Mouse (Mus musculus) testis, postnatal 14 days (tissue): ENCODE measurements around the gene Ube2j1.
"Not testable (repeated sequence)": the region's sequence is repeated elsewhere in the genome, so short reads cannot be mapped to it uniquely, and the experiment has no call there.

Experiments
- DNase-seq: peaks from one replicate; pipeline ENCODE4 v3.0.0; 2021; ENCODE audit warnings: low spot score

Gene Ube2j1

DNA sequence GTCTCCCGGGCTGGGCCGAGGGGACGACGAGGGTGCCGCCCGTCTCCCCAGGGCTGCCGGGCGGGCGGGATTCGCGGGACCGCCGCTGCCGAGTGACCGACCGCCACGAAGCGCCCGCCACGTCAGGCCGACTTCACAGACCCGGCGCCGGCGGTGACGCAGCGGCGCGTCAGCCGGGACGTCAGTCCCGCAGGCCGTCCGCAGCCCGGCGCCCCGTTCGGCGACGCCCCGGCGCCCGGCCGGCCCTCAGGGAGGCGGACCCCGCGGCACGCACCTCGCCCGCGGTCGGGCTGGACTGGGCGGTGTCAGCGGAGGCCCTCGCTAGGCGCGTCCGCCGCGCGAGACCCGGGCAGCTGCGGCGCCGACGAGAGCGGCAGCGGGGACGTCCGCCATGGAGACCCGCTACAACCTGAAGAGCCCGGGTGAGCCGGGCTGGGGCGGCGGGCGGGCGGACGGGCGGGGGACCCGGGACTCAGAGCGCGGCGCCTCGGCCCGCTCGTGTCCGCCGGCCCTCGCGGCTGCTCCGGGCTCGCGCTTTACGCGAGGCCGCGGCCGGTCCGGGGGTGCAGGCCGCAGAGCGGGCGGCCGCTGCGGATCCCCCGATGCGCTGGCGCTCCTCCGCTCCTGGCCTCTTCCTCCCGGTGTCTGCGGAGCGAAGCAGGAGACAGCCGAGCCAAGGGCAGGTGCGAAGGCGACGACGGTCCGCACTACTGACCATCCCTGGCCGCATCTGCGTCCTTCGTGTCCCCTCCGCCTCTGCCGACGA lies at the start of gene Ube2j1:
TSS of gene Ube2j1 (plus strand) at position 222 of the 766 bp plus-strand sequence.
- DNase-seq = peak; percentile 87

DNA sequence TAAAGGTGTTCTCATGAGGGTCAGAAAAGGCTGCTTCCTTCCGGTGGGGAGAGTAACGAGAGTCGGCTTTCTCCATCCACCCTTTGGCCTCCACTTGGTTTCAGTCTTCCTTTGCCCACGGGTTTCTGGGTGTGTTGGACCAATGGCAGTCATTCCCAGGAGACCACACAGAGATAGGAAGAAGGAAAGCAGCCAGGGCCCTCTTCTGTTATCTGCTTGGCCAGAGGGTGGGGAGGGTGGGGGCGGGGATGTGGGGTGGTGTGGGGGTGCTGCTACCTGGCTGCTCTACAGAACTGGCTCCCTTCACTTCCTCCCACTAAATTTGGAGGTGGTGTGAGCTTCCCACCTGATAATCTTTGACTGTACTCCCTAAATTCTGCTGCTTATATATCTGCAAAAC lies 49.6 kb upstream of the Ube2j1 start:
- no peak for DNase-seq

DNA sequence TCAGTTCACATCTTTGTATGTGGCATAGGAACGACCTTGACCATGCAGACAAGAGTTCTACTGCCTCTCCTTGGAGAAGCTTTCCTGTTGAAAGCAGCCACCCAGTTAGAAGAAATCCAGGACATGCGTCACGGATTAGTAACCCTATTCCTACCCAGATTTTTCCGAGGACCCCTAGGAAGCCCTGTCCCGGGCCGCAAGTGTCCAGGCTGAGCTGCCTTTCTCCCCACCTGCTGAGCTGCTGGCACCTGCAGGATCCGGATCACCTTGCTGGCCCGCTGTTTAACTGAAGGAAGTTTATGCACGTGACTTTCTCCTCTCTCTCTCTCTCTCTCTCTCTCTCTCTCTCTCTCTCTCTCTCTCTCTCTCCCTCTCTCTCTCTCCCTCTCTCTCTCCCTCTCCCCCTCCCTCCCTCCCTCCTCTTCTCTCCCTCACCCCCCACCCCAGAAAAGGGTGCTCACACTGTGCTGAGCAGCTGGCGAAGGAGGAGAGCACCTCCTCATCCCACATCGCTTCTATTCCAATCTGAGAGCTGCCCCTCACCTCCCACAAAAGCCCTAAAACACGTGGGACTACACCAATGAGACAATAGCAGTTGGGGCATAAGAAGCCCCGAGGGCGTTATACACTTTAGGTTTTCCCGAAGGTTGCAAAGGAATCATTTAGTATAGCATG lies 49.0 kb upstream of the Ube2j1 start:
- no peak for DNase-seq

DNA sequence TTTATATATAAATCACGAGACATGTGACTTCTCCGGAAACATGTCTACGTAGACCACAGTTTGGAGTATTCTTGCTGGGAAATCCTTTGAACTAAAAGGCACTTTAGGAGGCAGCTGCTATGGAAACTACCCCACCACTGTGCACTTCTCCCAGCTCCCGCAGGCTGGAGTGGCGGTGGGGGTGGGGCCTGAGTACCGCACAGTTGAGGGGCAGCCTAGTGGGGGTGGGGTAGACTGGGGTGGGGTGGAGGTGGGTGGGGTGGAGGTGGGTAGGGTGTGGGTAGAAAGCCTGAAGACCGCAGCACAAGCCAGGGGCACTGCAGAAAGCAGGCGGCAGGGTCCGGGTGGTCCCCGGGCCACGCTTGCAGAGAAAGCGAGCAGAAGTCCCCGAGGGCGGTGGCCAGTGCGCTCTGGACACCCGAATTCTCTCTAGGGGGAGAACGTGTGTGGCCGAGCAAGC lies 48.5 kb upstream of the Ube2j1 start, which contains the start of gene Rragd:
TSS of gene Rragd (plus strand) at position 322 of the 460 bp plus-strand sequence.
- DNase-seq = no peak

DNA sequence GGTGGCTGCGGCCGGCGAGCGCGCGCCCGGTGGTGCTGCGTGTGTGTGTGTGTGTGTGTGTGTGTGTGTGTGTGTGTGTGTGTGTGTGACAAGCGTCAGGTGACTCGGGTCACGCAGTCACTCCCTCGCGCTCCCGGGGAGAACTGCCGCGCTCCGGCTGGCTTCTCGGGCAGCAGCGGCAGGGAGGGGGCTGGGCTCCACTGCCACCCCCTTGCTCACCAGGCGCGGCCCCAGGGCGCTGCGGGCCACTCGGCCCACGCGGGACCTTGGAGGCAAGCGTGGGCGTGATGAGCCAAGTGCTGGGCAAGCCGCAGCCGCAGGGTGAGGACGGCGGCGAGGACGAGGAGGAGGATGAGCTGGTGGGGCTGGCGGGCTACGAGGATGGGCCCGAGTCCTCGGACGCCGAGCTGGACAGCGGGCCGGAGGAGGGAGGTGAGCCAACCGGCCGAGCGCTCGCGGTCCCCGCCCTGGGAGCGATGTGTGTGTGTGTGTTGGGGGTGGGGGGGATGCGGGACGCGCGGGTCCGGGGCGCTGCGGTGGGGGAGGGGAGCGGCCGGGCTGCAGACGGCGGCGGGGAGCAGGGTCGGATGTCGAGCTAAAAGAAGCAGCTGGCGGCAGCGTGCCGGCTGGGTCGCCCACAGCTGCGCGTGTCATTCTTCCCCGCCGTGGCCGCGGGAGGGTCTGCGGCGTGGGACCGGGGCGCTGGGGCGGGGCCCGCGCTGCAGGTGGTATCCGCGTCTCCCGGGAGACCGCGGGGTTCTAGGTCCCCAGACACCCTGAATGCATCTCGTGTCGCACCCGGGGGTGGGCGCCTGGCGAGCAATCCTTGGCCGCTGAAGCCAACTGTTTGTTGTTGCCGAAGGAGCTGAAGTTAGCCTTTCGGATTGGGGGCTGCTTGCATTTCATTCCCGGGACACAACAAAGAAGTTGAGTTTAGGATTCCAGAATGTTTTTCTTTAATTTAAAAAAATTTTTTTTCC lies 47.8 kb upstream of the Ube2j1 start:
- peak; percentile 65 for DNase-seq

DNA sequence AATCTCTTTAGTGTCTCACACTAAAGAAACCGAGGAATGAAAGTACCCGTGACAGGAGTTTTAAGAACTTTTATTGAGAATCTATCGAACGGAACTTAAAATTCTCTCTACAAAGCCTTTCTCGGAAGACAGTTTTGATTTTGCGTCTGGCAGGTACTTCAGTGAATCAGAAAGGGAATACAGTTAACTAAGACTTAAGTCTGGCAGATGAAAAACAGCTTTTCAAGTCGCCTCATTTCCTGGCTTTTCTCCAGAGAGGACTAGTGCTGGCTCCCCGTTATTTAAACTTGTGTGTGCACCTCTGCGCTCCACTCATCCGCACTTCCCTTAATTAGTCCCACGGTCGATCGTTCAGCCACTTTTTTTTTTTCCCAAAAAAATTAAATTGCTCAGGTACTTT lies 47.0 kb upstream of the Ube2j1 start:
- DNase-seq = no peak

DNA sequence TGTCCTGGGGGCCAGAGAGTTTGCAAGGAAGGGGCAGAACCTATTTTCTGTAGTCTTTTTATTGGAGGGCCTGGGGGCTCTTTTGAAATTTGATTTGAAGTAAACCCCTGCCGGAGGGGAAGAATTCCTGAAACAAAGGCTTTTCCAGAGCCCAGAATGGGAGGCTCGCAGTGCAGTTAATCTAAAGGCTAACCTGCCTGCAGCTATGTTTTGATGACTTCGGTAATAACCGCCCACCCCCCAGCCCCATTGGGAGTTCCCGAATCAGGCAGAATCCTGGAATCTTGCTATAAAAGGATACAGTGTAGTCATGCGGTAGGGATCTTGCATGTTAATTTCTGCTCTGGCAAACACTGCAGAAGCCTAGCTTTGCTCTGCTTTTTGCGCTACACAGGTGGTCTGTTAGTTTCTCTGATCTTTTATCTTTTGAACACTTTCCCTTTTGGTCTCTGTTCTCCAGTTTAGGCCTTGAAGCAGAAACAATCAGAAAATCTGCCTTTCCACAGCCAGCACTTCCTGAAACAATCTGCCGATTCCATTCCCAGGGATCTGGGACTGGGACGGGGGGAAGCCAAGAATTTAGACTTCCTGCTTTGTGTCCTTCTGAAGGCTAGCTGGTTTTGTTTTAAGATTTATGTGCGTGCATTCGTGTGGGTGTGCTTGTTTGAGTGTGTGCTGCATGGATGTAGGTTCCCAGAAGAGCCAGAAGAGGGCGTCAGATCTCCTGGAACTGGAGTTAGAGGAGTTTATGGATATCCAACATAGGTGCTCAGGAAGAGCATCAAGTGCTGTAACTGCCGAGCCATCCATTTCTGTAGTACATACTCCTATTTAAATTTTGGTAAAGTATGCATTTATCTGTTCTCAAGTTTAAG lies 46.2 kb upstream of the Ube2j1 start:
- DNase-seq = peak; percentile 22

DNA sequence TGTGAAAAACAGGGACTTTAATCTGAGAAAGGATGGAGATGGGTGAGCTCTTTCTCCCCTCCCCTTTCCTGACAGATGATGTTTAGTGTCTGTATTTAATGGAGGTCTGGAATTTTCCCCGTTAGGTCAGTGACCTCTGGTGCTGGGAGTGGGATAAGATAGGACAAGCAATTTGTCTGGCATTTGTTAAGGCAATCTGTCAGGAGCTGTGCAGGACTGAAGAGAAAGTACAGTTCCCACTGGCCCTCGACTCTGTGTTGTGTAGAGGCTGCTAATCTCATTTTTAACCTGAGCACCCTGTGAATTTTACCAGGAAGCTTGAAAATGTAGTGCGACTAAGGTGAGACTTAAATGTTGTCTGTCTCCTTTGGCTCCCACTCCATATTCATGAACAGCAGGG lies 45.5 kb upstream of the Ube2j1 start:
- DNase-seq = no peak

DNA sequence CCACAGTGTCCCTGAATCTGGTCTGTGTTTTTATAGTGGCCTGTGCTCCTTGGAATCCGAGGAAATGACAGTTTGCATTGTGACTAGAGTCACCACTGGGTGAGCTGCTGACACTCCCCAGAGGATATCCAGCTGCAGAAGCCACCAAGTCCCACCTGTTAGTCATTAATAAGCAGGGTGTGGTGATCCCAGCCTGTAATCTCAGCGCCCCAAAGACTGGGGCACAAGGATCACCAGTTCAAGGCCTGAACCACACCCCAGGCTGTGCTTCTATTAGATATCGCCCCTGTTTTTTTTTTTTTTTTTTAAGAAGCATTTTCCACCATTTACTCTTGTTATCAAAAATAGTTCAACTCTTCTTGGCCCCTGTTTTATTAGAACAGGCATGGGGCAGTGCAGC lies 44.2 kb upstream of the Ube2j1 start:
- no peak for DNase-seq

DNA sequence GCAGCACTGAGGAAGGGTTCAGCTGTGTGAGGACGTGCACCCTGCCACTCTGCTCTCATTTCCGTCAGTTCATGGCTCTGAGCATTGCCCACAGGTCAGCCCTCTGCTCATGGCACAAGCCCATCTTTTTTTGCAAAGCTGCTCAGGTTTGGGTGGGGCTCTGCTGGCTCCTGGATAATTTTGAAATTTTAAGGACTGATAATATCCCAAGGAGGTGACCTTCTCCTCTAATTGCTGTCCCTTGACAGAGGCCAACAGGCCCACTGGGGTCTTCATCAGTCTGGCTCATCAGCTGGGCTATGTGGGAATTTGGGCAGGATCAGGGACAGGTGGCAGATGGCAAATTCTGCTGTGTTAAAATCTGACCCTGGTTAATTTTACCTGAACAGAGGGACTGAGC lies 41.9 kb upstream of the Ube2j1 start:
- no peak for DNase-seq

DNA sequence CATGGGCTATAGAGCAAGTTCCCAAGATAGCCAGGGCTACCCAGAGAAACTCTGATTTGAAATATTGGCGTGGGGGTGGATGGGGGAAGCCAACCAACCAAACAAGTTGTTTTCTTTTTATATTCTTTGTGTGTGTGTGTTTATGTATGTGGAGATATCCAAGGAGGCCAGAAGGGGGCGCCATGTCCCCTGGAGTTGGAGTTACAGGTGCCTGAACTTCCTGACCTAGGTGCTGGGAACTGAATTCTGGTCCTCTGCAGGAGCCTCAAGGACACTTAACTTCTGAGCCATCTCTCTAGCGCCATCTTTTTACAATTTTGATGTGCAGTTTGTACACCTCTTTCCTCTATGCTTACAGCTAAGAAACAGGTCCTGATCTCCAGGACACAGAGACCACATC lies 37.0 kb upstream of the Ube2j1 start:
- no peak for DNase-seq

DNA sequence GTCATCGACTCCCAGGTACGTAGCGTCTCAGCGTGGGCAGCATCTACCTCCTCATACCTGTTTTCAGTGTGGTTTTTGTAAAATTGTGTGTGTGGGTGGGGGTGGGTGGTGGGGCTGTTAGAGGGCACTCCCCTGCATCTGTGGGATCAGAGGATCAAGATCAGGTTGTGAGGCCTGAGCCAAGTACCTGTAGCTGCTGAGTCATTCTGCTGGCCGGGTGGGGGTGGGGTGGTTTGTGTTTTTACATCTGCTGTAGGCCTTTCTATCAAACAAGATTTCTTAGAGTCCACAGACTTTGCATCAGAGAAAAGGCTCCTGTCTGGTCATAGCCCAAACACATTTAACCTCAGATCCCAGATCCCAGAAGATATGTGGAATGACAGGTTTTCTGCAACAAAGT lies 35.1 kb upstream of the Ube2j1 start:
- DNase-seq = no peak

DNA sequence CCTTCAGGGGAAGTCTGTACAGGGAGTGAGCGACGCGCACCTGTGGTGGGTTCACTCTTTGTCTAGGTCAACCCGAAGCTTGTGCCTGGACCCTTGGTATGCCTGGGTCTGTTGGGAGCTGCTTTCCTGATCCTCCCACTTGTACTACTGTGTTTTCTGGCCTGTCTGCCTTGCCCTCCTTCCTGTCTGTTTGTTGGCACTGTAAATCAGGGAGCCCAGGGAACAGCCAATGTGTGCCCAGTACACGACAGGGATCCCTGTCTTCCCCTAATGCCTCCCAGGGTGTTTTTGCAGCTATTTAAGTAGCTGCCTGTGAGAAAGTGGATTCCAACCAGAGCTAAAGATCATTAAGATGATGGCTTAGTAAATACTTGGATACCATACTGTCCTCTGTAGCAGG lies 33.6 kb upstream of the Ube2j1 start:
- DNase-seq = no peak

DNA sequence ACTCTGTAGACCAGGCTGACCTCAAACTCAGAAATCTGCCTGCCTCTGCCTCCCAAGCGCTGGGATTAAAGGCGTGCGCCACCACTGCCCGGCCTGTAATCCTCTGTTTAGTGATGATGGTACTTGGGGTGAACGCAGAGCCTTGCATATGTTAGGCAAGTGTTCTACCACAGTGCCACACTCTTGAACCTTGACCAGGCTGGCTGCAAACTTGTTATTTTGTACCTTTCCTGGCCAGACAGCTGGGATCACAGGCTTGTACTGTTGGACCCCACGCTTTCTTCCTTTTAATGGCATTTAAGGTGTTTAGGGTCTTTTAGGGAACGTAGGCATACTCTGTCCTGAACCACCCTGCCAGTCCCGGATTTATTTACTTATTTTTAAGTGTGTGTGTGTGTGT lies 32.2 kb upstream of the Ube2j1 start:
- no peak for DNase-seq

DNA sequence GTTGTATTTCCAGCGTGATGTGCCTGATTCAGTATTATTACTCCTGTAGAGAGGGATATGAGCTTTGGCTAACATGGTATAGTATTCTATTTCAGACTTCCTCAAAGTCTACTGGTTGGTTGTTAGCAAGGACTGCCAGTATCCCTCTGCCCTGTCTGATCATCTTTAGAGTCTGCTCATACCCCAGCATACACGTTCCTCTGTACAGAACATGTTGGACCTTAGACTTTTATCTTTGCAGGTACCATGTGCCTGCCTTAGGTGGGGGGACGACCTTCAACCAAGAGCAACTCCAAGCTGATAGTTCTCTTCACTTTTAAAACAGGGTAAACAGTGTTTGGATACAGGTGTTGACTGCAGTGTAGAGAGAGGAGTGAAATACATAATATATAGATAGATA lies 29.1 kb upstream of the Ube2j1 start:
- DNase-seq = no peak

DNA sequence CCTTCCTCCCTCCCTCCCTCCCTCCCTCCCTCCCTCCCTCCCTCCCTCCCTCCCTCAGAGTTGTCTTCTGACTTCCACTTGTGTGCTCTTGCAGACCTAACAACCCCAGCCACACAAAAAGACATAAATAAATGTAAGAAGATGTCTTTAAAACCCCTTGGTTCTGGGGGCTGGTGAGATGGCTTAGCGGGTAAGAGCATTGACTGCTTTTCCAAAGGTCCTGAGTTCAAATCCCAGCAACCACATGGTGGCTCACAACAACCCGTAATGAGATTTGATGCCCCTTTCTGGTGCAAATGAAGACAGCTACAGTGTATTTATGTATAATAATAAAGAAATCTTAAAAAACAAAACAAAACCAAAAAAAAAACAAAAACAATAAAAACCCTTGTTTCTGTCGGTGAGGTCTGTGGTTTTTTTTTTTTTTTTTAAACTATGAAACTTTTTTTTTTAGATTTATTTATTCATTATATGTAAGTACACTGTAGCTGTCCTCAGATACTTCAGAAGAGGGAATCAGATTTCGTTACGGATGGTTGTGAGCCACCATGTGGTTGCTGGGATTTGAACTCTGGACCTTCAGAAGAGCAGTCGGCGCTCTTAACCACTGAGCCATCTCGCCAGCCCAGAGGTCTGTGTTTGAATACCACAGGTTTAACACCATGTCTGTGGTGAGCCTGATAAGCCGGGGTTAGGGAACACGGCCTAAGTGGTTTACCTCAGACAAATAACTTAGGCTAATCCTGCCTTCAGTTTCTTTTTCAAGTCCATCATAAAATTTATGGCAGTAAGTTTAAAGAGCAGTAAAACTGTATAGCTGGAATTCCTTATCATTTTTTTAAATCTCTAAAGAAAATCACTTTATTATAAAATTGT lies 25.4 kb upstream of the Ube2j1 start:
- DNase-seq = not testable (repeated sequence)

DNA sequence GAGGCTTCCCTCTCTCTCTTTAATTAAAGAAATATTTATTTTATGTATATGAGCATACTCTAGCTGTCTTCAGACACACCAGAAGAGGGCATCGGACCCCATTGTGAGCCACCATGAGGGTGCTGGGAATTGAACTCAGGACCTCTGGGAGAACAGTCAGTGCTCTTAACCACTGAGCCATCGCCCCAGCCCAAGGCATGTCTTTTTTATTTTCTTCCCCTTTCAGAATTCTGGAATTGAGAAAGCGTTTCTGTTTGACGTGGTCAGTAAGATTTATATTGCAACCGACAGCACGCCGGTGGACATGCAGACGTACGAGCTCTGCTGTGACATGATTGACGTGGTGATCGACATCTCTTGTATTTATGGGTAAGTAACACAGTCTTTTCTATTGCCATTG lies 24.4 kb upstream of the Ube2j1 start:
- no peak for DNase-seq

DNA sequence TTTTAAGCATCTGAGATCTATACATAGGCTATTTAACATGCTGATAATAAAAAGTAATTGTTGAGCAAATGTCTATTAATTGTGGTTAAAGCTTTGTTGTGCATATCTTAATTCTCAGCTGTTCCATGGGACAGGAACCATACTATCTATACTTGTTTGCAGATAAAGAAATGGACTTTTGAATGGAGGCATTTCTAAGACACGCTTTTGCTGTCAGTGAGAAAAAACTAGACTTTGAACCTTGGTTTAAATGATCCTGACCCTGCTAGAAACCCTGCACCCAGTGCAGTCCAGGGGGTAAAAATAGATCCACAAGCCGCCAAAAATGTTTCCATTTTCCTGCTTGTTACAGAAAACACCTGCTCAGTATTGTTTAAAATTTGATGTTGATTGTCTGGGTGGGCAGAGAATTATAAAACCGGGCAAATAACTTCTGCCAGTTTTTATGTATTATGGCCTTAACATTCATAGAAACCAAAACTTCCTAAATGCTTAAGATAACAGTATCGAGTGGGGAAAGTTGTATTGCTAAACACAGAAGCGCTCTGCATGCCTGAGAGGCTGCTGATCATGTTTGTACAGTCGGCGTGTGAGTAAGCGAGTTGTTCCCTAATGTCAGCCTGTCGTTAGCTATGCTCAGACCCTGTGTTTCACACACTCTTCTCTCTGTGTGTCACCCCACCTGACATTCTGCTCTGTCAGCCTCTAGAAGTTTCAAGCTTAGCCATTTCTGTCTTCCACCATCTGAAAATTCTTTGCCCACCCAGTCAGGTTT lies 23.6 kb upstream of the Ube2j1 start:
- no peak for DNase-seq

DNA sequence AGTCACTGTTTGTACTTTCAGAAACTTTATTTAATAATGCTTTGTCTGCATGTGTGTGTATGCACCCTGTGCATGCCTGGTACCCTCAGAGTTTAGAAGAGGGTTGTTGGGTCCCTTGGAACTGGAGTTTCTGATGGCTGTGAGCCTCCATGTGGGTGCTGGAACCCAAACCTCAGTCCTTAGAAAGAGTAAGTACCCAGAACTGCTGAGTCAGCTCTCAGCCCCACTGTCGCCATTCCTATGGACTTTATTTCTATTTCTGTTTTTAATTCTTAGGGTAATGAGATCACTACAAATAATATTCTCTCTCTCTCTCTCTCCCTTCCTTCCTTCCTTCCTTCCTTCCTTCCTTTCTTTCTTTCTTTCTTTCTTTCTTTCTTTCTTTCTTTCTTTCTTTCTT lies 21.1 kb upstream of the Ube2j1 start:
- DNase-seq = no peak

DNA sequence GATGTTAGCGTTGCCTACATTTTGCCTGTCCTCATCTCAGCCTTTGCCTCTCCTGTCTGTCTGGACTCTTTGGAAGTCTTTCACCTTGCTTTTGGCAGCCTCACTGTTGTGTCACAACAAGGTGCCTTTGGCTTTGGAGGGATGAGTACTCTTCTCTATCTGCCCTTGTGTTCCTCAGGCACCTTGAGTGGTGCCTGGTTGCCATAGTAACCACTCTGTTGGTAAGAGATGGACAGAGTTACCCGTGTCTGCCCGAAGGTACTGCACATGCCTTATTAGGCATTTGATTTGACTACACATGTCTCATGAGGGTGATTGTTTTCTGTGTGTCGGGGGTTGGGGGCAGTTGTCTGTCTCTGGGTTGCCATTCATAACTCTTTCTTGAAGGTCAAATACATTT lies 18.7 kb upstream of the Ube2j1 start:
- no peak for DNase-seq
